Mouse (Mus musculus) embryonic facial prominence, embryonic 15.5 days (tissue): ENCODE measurements around the gene Spata32. TPM values are rescaled to one million over a fixed set of nuclear protein-coding genes. Genes with fewer than 3 reads are reported as not detected.

Experiments
- ATAC-seq: fragments of 200-750 bp; cut with Nextera tagmentation; 2 replicates; pipeline ENCODE4 v1.8.0; 2017; ENCODE audit warnings: low read depth, moderate TSS enrichment; ENCODE audit not compliant: insufficient number of reproducible peaks, low FRiP score, low TSS enrichment
- H3K27ac ChIP-seq: fragments of 300-500 bp; sonication (generic); replicated peaks from 2 replicates; pipeline ENCODE4 v1.5.1; 2015; ENCODE audit warnings: mild to moderate bottlenecking, inconsistent platforms
- H3K27me3 ChIP-seq: fragments of 300-500 bp; sonication (generic); 2 replicates; pipeline ENCODE4 v1.6.1; 2015; ENCODE audit warnings: inconsistent platforms
- H3K36me3 ChIP-seq: fragments of 300-500 bp; sonication (generic); 2 replicates; pipeline ENCODE4 v1.6.1; 2015; ENCODE audit warnings: mild to moderate bottlenecking, inconsistent platforms
- H3K4me1 ChIP-seq: fragments of 300-500 bp; sonication (generic); 2 replicates; pipeline ENCODE4 v1.6.1; 2015; ENCODE audit warnings: inconsistent platforms
- H3K4me2 ChIP-seq: fragments of 300-500 bp; sonication (generic); replicated peaks from 2 replicates; pipeline ENCODE4 v1.6.1; 2015; ENCODE audit warnings: mild to moderate bottlenecking, inconsistent platforms
- H3K4me3 ChIP-seq: fragments of 300-500 bp; sonication (generic); replicated peaks from 2 replicates; pipeline ENCODE4 v1.5.1; 2015; ENCODE audit warnings: mild to moderate bottlenecking, inconsistent platforms
- H3K9ac ChIP-seq: fragments of 300-500 bp; sonication (generic); 2 replicates; pipeline ENCODE4 v1.6.1; 2015; ENCODE audit warnings: inconsistent platforms
- H3K9me3 ChIP-seq: fragments of 300-500 bp; sonication (generic); replicated peaks from 2 replicates; pipeline ENCODE4 v1.6.1; 2016; ENCODE audit warnings: inconsistent platforms
- WGBS: fragments of 180-500 bp; shearing (Covaris S2); methylation state at CpG from one replicate; pipeline ENCODE4 v1.1.7; 2015; 5-methylcytosine and 5-hydroxymethylcytosine counted together
- polyA plus RNA-seq: library from polyadenylated mRNA; unstranded; fragments of >200 nt; fragmentation: Nextera tagmentation; extraction: Ambion mirVana; gene quantifications from 2 replicates; pipeline ENCODE4 v1.2.1, GENCODE M21; 2015

The Spata32 gene
- polyA plus RNA-seq, 1 experiment from 2014 or later, result not detected

GRCm38 (mm10) chr11:103181911-103182310, 36.3 kb downstream of the Spata32 start:
- Histone ChIP-seq H3K27ac (no peak overlapping the region), H3K9me3 (no peaks in the 10 kb centered on the region), H3K9ac (no peak overlapping the region), H3K36me3 (no peaks in the 10 kb centered on the region), H3K27me3 (0 out of 2 replicates have a peak, but pooled peaks cover 4% of the 10 kb centered on the region), H3K4me3 (no peak overlapping the region), H3K4me1 (no peaks in the 10 kb centered on the region), H3K4me2 (no peak overlapping the region)
- WGBS, result 83% methylated on average over 3 of the region's 3 CpGs
- ATAC-seq, result no peak

GRCm38 (mm10) chr11:103181349-103181748, 36.9 kb downstream of the Spata32 start:
- ATAC-seq, result no peak
- 68% methylated on average over 9 of the region's 9 CpGs for WGBS

DNA sequence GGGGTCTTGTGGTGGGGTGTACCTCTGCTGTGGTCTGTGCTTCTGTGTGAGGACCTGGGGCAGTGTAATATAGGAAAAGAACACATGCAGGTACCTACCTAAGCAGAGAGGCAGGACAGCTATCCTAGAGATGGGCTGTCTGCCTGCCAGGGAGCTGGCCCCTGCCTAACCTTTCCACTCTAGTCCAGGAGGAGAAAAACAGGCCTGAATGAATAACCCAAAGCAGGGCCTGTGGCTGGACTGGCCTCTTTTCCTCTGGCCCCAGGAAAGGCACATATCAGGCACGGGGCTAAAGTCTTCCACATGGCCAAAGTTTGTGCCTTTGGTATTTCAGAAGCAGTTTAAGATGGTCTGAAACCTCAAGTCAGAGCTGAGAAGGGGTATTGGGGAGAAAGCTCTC, 37.8 kb downstream of the Spata32 start:
- no peak overlapping the region for H3K4me3 ChIP-seq
- no peak overlapping the region for H3K4me2 ChIP-seq
- 0 out of 2 replicates have a peak, but pooled peaks cover 1% of the 10 kb centered on the region for H3K27me3 ChIP-seq
- no peak for ATAC-seq
- 0 out of 2 replicates have a peak, but pooled peaks cover 4% of the 10 kb centered on the region for H3K4me1 ChIP-seq
- H3K9me3 ChIP-seq, result no peaks in the 10 kb centered on the region
- H3K9ac ChIP-seq, result no peak overlapping the region
- H3K27ac ChIP-seq, result no peak overlapping the region
- WGBS, result 70% methylated on average over 1 of the region's 1 CpGs
- H3K36me3 ChIP-seq, result no peaks in the 10 kb centered on the region

More at GRCm38 (mm10) chr11:103181349-103181748, 36.9 kb downstream of the Spata32 start:
- H3K4me2 ChIP-seq, result no peak overlapping the region
- H3K27ac ChIP-seq, result no peak overlapping the region
- no peaks in the 10 kb centered on the region for H3K4me1 ChIP-seq
- no peak overlapping the region for H3K4me3 ChIP-seq
- no peak overlapping the region for H3K9ac ChIP-seq
- H3K36me3 ChIP-seq, result no peaks in the 10 kb centered on the region
- no peaks in the 10 kb centered on the region for H3K9me3 ChIP-seq
- H3K27me3 ChIP-seq, result 0 out of 2 replicates have a peak, but pooled peaks cover 4% of the 10 kb centered on the region

DNA sequence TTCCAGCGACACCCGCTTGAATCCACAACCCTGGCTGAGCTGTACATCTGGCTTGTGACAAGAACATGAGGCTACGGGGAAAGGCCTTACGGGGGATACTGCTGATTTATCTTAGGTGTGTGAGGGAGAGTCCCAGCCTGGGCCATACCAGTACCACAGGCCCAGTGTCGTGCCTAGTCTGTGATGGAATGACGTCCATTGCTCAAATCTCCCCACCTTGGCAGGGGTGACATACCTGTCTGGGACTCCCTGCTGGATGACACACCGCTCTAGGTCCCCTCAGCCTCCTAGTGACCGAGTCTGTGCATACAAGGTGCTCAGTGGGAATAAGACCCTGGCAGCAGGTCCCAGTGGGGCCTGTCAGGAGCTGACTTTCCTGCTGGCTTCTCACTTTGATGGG, 39.5 kb downstream of the Spata32 start:
- Histone ChIP-seq H3K4me2 (no peak overlapping the region), H3K36me3 (no peaks in the 10 kb centered on the region), H3K27me3 (no peaks in the 10 kb centered on the region), H3K27ac (no peak overlapping the region), H3K4me1 (peaks cover 4% of the 10 kb centered on the region; the same call in 1 of the 2 replicates), H3K4me3 (no peak overlapping the region), H3K9me3 (no peaks in the 10 kb centered on the region), H3K9ac (no peak overlapping the region)
- WGBS, result 93% methylated on average over 8 of the region's 8 CpGs
- no peak for ATAC-seq

DNA sequence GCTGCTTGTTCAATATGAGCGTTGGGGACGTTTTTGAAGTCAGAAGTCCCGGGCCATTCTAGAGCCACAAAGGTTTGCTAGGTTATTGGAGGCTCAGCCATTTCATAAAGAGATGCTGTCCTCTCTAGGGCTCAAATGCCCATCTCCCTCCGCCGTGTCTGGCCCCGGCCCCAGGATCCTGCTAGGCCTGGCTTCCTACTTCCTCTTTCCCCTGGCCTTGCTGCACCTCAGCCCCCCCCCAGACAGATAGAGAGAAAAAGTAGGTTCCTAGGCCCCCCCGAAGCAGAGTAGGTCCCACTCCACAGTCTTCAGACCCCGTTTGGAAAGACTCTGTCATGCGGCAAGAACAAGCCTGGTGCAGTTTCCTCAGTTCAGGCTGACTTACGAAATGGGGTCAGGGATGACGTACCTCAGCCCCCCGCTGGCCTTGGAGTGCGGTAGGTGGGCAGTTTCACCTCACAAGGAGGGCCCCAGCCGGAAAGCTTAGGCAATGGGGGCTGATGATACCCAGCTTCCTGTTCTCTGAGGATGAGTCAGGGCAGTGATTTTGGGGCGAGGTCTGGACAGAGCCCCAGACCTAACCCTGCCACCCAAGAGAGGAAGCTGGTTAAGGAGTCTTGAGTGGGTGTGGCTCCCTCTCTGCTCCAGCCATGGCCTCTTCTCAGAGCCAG, 40.3 kb downstream of the Spata32 start:
- Histone ChIP-seq H3K27me3 (0 out of 2 replicates have a peak, but pooled peaks cover 3% of the 10 kb centered on the region), H3K9me3 (no peaks in the 10 kb centered on the region), H3K4me1 (peaks cover 4% of the 10 kb centered on the region; the same call in 1 of the 2 replicates), H3K4me3 (no peak overlapping the region), H3K36me3 (no peaks in the 10 kb centered on the region), H3K27ac (no peak overlapping the region), H3K4me2 (no peak overlapping the region), H3K9ac (no peak overlapping the region)
- no peak for ATAC-seq
- 80% methylated on average over 15 of the region's 15 CpGs for WGBS

DNA sequence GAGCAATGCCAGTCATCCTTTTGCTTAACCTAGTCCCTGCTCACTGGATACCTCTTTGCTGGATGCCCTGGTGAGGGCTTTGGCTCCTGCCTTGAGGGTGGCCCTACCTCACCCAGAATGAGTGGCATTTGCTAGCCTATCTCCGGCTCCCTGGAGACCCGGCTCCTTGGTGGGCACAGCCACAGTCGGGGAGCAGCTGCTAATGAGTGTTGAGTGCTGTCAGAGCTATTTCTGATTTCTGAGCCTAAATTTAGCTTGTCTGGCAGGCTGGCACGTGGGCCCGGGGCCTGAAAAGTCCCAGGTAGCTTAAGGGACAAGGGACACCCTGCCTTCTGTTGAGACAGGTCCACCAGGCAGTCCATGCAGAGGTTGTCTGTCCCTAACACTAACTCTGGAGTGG, 41.0 kb downstream of the Spata32 start:
- Histone ChIP-seq H3K27ac (no peak overlapping the region), H3K4me2 (no peak overlapping the region), H3K9me3 (no peaks in the 10 kb centered on the region), H3K9ac (no peak overlapping the region), H3K4me3 (no peak overlapping the region), H3K36me3 (no peaks in the 10 kb centered on the region), H3K27me3 (peaks cover 9% of the 10 kb centered on the region), H3K4me1 (peaks cover 4% of the 10 kb centered on the region; the same call in 1 of the 2 replicates)
- 64% methylated on average over 5 of the region's 5 CpGs for WGBS
- no peak for ATAC-seq

- Histone ChIP-seq H3K4me2 (no peak overlapping the region), H3K36me3 (no peaks in the 10 kb centered on the region), H3K27ac (no peak overlapping the region), H3K4me1 (peaks cover 4% of the 10 kb centered on the region; the same call in 1 of the 2 replicates), H3K27me3 (peaks cover 16% of the 10 kb centered on the region), H3K9ac (no peak overlapping the region), H3K9me3 (no peaks in the 10 kb centered on the region), H3K4me3 (no peak overlapping the region)
- 86% methylated on average over 1 of the region's 1 CpGs for WGBS
- no peak for ATAC-seq
Measured at GRCm38 (mm10) chr11:103176510-103176909, 41.7 kb downstream of the Spata32 start.

DNA sequence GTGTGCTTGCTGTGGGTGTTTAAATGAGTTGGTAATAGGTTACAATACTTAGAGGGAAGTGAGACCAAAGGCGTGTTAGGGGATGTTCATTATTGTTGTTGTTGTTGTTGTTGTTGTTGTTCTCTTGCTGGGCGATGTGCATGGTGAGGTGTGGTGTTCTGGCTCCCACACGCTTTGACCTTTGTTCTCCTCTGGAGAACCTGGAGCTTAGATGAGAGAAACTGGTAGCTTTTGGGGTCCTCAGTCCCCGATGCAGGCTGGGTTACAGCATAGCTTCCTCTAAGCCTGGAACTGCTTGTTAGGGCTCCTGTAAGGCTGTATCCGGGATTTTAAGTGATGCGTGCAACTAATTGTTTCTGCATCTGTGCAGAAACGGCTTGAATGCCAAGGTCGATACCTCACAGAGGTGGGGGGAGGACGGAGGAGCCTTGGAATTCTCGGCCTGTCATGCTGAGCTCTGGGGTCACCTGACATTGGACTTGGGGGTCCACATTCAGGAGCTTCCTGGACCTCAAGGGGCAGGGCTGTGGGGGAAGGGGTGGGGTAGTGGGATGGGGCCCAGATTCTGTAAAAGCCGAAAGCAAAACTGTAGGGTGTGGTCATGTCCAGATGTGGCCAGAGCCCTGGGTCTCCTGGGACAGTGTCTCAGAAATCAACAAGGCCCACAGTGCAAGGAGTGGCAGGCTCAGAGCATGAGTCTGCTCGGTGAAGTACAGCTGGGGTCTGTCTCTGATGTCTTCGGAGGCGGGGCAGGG, 42.4 kb downstream of the Spata32 start:
- no peak overlapping the region for H3K4me2 ChIP-seq
- peaks cover 22% of the 10 kb centered on the region for H3K27me3 ChIP-seq
- WGBS, result 60% methylated on average over 14 of the region's 14 CpGs
- H3K4me3 ChIP-seq, result no peak overlapping the region
- H3K9ac ChIP-seq, result no peak overlapping the region
- H3K9me3 ChIP-seq, result no peaks in the 10 kb centered on the region
- no peak overlapping the region for H3K27ac ChIP-seq
- no peak for ATAC-seq
- peaks cover 9% of the 10 kb centered on the region for H3K4me1 ChIP-seq
- H3K36me3 ChIP-seq, result no peaks in the 10 kb centered on the region

GRCm38 (mm10) chr11:103174891-103175391, 43.3 kb downstream of the Spata32 start:
- Histone ChIP-seq H3K27ac (no peak overlapping the region), H3K4me1 (peaks cover 17% of the 10 kb centered on the region), H3K9ac (no peak overlapping the region), H3K4me2 (no peak overlapping the region), H3K9me3 (no peaks in the 10 kb centered on the region), H3K4me3 (no peak overlapping the region), H3K27me3 (peaks cover 32% of the 10 kb centered on the region), H3K36me3 (no peaks in the 10 kb centered on the region)
- ATAC-seq, result no peak
- 33% methylated on average over 8 of the region's 8 CpGs for WGBS

DNA sequence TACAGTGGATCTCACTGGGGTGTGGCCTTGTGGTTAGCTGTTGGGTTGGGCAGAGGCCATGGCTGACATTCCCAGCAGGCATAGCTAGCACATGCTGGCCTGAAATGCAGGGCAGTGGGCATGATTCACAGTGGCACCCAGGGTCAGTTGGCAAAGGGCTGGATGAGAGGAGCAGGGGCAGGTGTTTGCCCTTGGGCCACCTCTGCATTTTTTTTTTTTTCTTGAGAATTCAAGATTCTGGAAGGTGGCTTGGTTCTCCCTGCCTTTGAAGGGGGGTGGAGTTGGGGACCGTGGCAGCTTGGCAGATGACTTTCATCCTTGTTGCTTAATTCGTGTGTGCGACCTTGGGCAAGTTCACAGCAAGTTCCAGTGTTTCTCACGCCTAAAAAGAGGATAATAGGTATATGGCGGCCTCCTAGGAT, 43.8 kb downstream of the Spata32 start:
- no peaks in the 10 kb centered on the region for H3K9me3 ChIP-seq
- H3K9ac ChIP-seq, result no peak overlapping the region
- H3K27me3 ChIP-seq, result peaks cover 37% of the 10 kb centered on the region
- no peak overlapping the region for H3K4me2 ChIP-seq
- no peak overlapping the region for H3K4me3 ChIP-seq
- no peak overlapping the region for H3K27ac ChIP-seq
- 67% methylated on average over 5 of the region's 5 CpGs for WGBS
- H3K36me3 ChIP-seq, result no peaks in the 10 kb centered on the region
- no peak for ATAC-seq
- peaks cover 17% of the 10 kb centered on the region for H3K4me1 ChIP-seq

- Histone ChIP-seq H3K4me1 (peaks cover 17% of the 10 kb centered on the region), H3K27me3 (peaks cover 42% of the 10 kb centered on the region)
Measured at GRCm38 (mm10) chr11:103173771-103174344, 44.4 kb downstream of the Spata32 start.

More at GRCm38 (mm10) chr11:103173771-103174344, 44.4 kb downstream of the Spata32 start:
- WGBS, result 86% methylated on average over 11 of the region's 11 CpGs
- no peak for ATAC-seq
- Histone ChIP-seq H3K9me3 (no peaks in the 10 kb centered on the region), H3K4me2 (no peak overlapping the region), H3K4me3 (no peak overlapping the region), H3K9ac (no peak overlapping the region), H3K27ac (no peak overlapping the region), H3K36me3 (no peaks in the 10 kb centered on the region)
